Mouse (Mus musculus): ENCODE measurements at regions not wholly inside any gene's neighbourhood (a gene's known extent, or its start where the extent isn't known, plus 50 kb on each side); places are given as distances from the start of the nearest gene placed in this dataset.

DNA sequence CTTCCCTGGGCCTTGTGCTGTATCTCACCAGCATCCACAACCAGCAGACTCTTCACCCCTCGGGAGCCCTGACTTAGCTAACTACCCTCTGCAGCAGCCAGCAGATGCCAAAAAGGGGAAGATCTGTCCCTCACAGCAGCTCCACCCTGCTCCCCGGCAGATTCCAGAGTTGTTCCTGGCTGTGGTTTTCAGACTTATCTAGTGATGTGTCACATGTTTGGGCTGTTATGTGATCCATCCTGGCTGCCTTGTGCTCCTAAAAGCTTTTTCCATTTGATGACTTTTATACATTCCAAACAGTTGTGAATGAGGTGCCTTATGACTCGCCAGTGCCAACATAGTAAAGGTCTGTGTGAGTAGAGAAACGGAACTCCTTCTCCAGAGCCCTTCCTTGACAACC lies 250.6 kb upstream of the Paip1 start:
- Histone ChIP-seq H3K79me2 (replicated peaks; ENCODE audit: control insufficient read depth, extremely low read depth, insufficient read depth, poor library complexity, severe bottlenecking) (no peaks in the 10 kb centered on the region), H3K4me2 (ENCODE audit: insufficient read depth, low read depth, poor library complexity, severe bottlenecking) (no peak overlapping the region), H3K4me1 (ENCODE audit: control insufficient read depth in 1 of 2, insufficient read depth in 2 of 2) (no peaks in the 10 kb centered on the region), H3K4me3 (replicated peaks in 1 of 3; ENCODE audit: low read depth in 2 of 3, low read length in 2 of 3, poor library complexity in 1 of 3) (no peak overlapping the region), H3K9ac (ENCODE audit: insufficient read depth, low read depth) (no peak overlapping the region), H3K27ac (ENCODE audit: insufficient read depth, low read depth) (no peak overlapping the region), H3K36me3 (replicated peaks in 1 of 2; ENCODE audit: control insufficient read depth in 1 of 2, insufficient read depth in 1 of 2, low read length in 1 of 2) (no peaks in the 10 kb centered on the region), H3K9me3 (replicated peaks; ENCODE audit: low read length) (no peaks in the 10 kb centered on the region), H3K27me3 (replicated peaks) (no peaks in the 10 kb centered on the region)
- dilution Hi-C loops (cut with MboI; ENCODE audit: extremely low pct_ligation_motif_present, extremely low pct_unique_long_range_greater_than_20kb, low sequenced_read_pairs), result no loop called here
- in situ Hi-C loops (cut with MboI; ENCODE audit: low pct_ligation_motif_present, low pct_unique_long_range_greater_than_20kb, low sequenced_read_pairs), result no loop called here
- TF ChIP-seq ETS1 (conservative IDR thresholded peaks at IDR 0.05; ENCODE audit: low read depth, low read length) (no peak), EP300 (IDR thresholded peaks at IDR 0.05; ENCODE audit: low read length) (no peak), NRF1 (IDR thresholded peaks at IDR 0.05; ENCODE audit: low read depth, low read length) (no peak), MYC (IDR thresholded peaks at IDR 0.05; ENCODE audit: low read depth, low read length) (no peak)
- DNase-seq (ENCODE audit: extremely low read depth), result no peak

DNA sequence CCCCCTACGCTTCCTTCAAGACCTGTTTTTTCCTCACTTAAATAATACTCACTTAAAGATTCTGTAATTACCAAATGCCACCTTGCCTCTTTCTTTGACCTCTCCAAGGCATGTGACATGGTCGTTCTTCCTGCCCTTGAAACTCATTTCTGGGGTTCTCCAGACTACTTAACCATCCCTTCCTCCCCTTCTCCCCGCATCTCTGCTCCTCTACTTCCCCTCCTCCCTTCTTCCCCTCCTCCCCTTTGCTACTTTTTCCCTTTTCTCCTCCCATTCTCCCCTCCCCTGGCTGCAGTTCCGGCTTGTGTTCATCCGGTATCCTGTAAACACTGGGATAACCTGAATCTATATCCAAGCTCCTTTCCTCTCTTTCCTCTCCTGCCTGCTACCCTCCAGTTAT lies 250.2 kb upstream of the Paip1 start:
- dilution Hi-C loops (cut with MboI; ENCODE audit: extremely low pct_ligation_motif_present, extremely low pct_unique_long_range_greater_than_20kb, low sequenced_read_pairs), result no loop called here
- Histone ChIP-seq H3K79me2 (replicated peaks; ENCODE audit: control insufficient read depth, extremely low read depth, insufficient read depth, poor library complexity, severe bottlenecking) (no peaks in the 10 kb centered on the region), H3K27ac (ENCODE audit: insufficient read depth, low read depth) (no peak overlapping the region), H3K4me2 (ENCODE audit: insufficient read depth, low read depth, poor library complexity, severe bottlenecking) (no peak overlapping the region), H3K27me3 (replicated peaks) (no peaks in the 10 kb centered on the region), H3K4me3 (replicated peaks in 1 of 3; ENCODE audit: low read depth in 2 of 3, low read length in 2 of 3, poor library complexity in 1 of 3) (no peak overlapping the region), H3K4me1 (ENCODE audit: control insufficient read depth in 1 of 2, insufficient read depth in 2 of 2) (no peaks in the 10 kb centered on the region), H3K36me3 (replicated peaks in 1 of 2; ENCODE audit: control insufficient read depth in 1 of 2, insufficient read depth in 1 of 2, low read length in 1 of 2) (no peaks in the 10 kb centered on the region), H3K9me3 (replicated peaks; ENCODE audit: low read length) (no peaks in the 10 kb centered on the region), H3K9ac (ENCODE audit: insufficient read depth, low read depth) (no peak overlapping the region)
- TF ChIP-seq BHLHE40 (IDR thresholded peaks at IDR 0.05; ENCODE audit: low read depth, low read length) (no peak), MAFK (IDR thresholded peaks at IDR 0.05; ENCODE audit: insufficient replicate concordance, low read length) (no peak), ELF1 (IDR thresholded peaks at IDR 0.05; ENCODE audit: low read depth, low read length) (no peak), KAT2A (IDR thresholded peaks at IDR 0.05; ENCODE audit: insufficient replicate concordance, low read length) (no peak), TCF12 (IDR thresholded peaks at IDR 0.05; ENCODE audit: low read depth, low read length) (no peak), EP300 (IDR thresholded peaks at IDR 0.05; ENCODE audit: low read length) (no peak), SIN3A (IDR thresholded peaks at IDR 0.05; ENCODE audit: low read length) (no peak), MYC (IDR thresholded peaks at IDR 0.05; ENCODE audit: low read depth, low read length) (no peak), USF2 (conservative IDR thresholded peaks at IDR 0.05; ENCODE audit: low read depth, low read length) (no peak), ZMIZ1 (IDR thresholded peaks at IDR 0.05; ENCODE audit: low read depth, low read length) (no peak), CHD1 (IDR thresholded peaks at IDR 0.05; ENCODE audit: low read depth, low read length) (no peak)
- in situ Hi-C loops (cut with MboI; ENCODE audit: low pct_ligation_motif_present, low pct_unique_long_range_greater_than_20kb, low sequenced_read_pairs), result no loop called here
- DNase-seq (ENCODE audit: extremely low read depth), result no peak
